Mouse (Mus musculus): ENCODE data around the gene Wdfy3. TPM values are rescaled to one million over a fixed set of nuclear protein-coding genes. Genes with fewer than 3 reads are reported as not detected.

The Wdfy3 gene
- polyA plus RNA-seq, 1 experiment from 2014 or later, result 15.1 TPM

DNA sequence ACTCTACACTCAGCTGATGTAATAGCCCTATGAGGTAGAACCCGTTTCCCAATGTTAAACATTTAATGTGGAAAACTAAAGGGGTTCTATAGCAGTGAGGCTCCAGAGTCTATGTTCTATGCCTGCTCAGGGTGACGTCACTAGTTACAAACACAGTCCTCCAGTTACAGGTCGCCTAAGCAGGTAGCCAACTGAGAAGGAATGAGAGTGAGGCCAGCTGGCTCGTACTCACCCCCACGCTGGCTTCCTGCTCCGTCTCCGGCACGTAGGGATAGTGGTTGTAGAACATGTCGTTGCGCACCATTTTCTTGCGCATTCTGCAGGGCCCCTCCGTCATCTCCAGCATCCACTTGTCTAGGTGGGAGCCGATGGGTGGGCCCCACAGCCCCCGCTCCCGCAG is 187.5 kb downstream of the Wdfy3 start:
- Histone ChIP-seq H3K4me1 (replicated peaks; ENCODE audit: insufficient read depth, low read length) (no peaks in the 10 kb centered on the region), H3K4me3 (replicated peaks; ENCODE audit: low read depth, low read length) (no peak overlapping the region), H3K9ac (ENCODE audit: low read depth, low read length) (no peak overlapping the region), H3K9me3 (replicated peaks; ENCODE audit: low read length) (no peaks in the 10 kb centered on the region), H3K4me2 (ENCODE audit: low read length) (no peak overlapping the region), H3K27me3 (ENCODE audit: insufficient read depth, low read length) (no peaks in the 10 kb centered on the region), H3K27ac (no peak overlapping the region), H3K36me3 (ENCODE audit: insufficient read depth, low read length) (peaks cover 77% of the 10 kb centered on the region)
- WGBS, result 76% methylated on average over 15 of the region's 15 CpGs
- ATAC-seq (replicated peaks; ENCODE audit: low FRiP score, low read depth) (no peak), DNase-seq (ENCODE audit: low spot score) (no peak)
- no peak for TF ChIP-seq CTCF (IDR thresholded peaks at IDR 0.05; ENCODE audit: low read depth)

DNA sequence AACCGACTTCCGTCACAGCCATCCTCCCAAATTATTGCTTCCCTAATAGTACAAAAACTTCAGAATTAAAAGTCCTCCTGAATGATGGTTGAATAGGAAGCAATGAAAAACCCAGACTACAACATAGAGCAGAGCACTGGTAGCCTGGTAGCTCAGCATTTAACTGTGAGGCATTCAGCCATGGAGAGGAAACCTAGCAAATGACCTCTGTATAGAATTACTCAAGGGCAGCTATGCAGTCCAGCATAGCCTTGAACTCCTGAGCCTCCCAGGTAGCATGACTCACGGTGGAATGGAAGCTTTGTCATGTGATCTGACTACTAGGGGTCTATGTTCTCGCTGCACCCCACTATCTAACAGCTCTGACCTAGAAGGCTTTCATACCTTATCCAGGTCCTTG is 189.8 kb downstream of the Wdfy3 start:
- DNase-seq (ENCODE audit: low spot score), result no peak
- no peak overlapping the region for H3K9ac ChIP-seq (ENCODE audit: low read depth, low read length)
- H3K9me3 ChIP-seq (replicated peaks; ENCODE audit: low read length), result no peaks in the 10 kb centered on the region
- H3K36me3 ChIP-seq (ENCODE audit: insufficient read depth, low read length), result peaks cover 76% of the 10 kb centered on the region
- H3K27me3 ChIP-seq (ENCODE audit: insufficient read depth, low read length), result no peaks in the 10 kb centered on the region
- no peak overlapping the region for H3K4me3 ChIP-seq (replicated peaks; ENCODE audit: low read depth, low read length)
- H3K27ac ChIP-seq, result peak overlapping the region; percentile 54; the same call in 1 of the 2 replicates
- peak; percentile 29; the same call in 1 of the 2 replicates for ATAC-seq (replicated peaks; ENCODE audit: low FRiP score, low read depth)
- no peak overlapping the region for H3K4me2 ChIP-seq (ENCODE audit: low read length)
- H3K4me1 ChIP-seq (replicated peaks; ENCODE audit: insufficient read depth, low read length), result no peaks in the 10 kb centered on the region
- 65% methylated on average over 4 of the region's 4 CpGs for WGBS
- no peak for TF ChIP-seq CTCF (IDR thresholded peaks at IDR 0.05; ENCODE audit: low read depth)

DNA sequence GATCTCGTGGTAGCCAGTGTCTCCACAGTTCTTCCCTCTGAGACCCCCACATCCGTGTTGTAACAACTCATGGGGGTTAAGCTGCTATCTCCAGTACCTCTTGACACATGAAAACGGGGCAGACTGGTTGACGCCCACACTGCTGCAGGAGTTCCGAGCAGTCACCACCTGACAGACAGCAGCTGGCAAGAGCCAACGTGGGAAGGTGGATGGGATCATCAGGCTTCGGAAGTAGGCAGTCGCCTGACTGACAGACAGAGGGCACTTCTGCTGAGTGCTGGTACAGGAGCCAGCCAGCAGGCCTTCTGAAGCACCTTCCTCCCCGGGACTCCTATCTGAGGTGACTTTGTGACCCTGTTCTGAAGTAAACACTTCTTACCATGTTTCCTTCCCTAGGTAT is 191.3 kb downstream of the Wdfy3 start:
- ATAC-seq (replicated peaks; ENCODE audit: low FRiP score, low read depth) (peak; percentile 49), DNase-seq (ENCODE audit: low spot score) (no peak)
- H3K27ac ChIP-seq, result peak overlapping the region; percentile 15; the same call in 1 of the 2 replicates
- 32% methylated on average over 9 of the region's 9 CpGs for WGBS
- no peaks in the 10 kb centered on the region for H3K4me1 ChIP-seq (replicated peaks; ENCODE audit: insufficient read depth, low read length)
- H3K27me3 ChIP-seq (ENCODE audit: insufficient read depth, low read length), result no peaks in the 10 kb centered on the region
- TF ChIP-seq CTCF (IDR thresholded peaks at IDR 0.05; ENCODE audit: low read depth), result no peak; the same call in 1 of the 2 replicates
- H3K9ac ChIP-seq (ENCODE audit: low read depth, low read length), result no peak overlapping the region
- H3K4me2 ChIP-seq (ENCODE audit: low read length), result no peak overlapping the region
- peaks cover 67% of the 10 kb centered on the region for H3K36me3 ChIP-seq (ENCODE audit: insufficient read depth, low read length)
- H3K9me3 ChIP-seq (replicated peaks; ENCODE audit: low read length), result no peaks in the 10 kb centered on the region
- no peak overlapping the region for H3K4me3 ChIP-seq (replicated peaks; ENCODE audit: low read depth, low read length)

DNA sequence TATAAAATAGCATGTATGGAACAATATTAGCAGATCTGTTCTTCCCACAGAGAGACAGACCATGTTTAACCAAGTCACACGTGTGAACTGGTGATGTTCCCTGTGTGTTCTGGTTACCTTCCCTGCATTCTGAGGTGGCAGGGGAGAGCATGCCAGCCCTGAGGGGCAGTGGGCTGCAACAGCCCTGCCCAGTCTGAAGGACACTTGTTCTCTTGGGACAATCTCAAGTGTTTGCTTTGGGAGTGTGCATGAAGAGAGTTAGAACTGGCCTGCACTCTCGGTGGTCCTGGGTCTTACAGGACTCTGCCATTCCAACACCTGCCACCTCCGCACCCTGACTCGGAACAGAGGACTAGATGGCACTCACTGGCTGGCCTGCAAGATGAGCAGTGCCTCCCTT is 193.5 kb downstream of the Wdfy3 start:
- no peaks in the 10 kb centered on the region for H3K9me3 ChIP-seq (replicated peaks; ENCODE audit: low read length)
- H3K27ac ChIP-seq, result no peak overlapping the region
- no peak for DNase-seq (ENCODE audit: low spot score)
- peaks cover 63% of the 10 kb centered on the region for H3K36me3 ChIP-seq (ENCODE audit: insufficient read depth, low read length)
- no peak overlapping the region for H3K9ac ChIP-seq (ENCODE audit: low read depth, low read length)
- no peak for TF ChIP-seq CTCF (IDR thresholded peaks at IDR 0.05; ENCODE audit: low read depth)
- WGBS, result 89% methylated on average over 4 of the region's 4 CpGs
- no peaks in the 10 kb centered on the region for H3K27me3 ChIP-seq (ENCODE audit: insufficient read depth, low read length)
- no peak overlapping the region for H3K4me3 ChIP-seq (replicated peaks; ENCODE audit: low read depth, low read length)
- H3K4me2 ChIP-seq (ENCODE audit: low read length), result no peak overlapping the region
- no peak for ATAC-seq (replicated peaks; ENCODE audit: low FRiP score, low read depth)
- 0 out of 2 replicates have a peak, but pooled peaks cover 9% of the 10 kb centered on the region for H3K4me1 ChIP-seq (replicated peaks; ENCODE audit: insufficient read depth, low read length)

DNA sequence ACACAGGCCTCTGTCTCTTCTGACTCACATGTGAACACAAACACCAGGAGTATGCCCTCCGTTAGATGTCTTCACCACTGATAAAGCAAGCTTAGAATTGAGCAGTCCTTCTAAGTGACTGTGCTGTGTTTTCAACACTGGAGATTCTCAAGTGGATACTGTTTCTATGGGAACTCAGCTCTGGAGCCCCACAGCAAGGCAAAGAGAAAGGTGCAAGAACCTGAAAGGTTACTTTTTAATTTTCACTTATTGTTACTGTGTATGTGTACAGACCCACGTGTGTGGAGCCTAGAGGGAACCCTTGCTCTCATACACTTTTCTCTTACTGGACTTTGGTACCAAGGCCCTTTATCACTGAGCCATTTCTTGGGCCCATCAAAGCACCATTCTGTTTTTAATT is 203.0 kb downstream of the Wdfy3 start:
- WGBS, result 56% methylated on average over 2 of the region's 2 CpGs
- Histone ChIP-seq H3K4me2 (ENCODE audit: low read length) (no peak overlapping the region), H3K27ac (0 out of 2 replicates have a peak overlapping the region, but pooled peaks have one; percentile 25), H3K9me3 (replicated peaks; ENCODE audit: low read length) (no peaks in the 10 kb centered on the region), H3K4me1 (replicated peaks; ENCODE audit: insufficient read depth, low read length) (no peaks in the 10 kb centered on the region; the same call in 1 of the 2 replicates), H3K36me3 (ENCODE audit: insufficient read depth, low read length) (peaks cover 55% of the 10 kb centered on the region), H3K27me3 (ENCODE audit: insufficient read depth, low read length) (no peaks in the 10 kb centered on the region), H3K4me3 (replicated peaks; ENCODE audit: low read depth, low read length) (no peak overlapping the region), H3K9ac (ENCODE audit: low read depth, low read length) (no peak overlapping the region)
- no peak for ATAC-seq (replicated peaks; ENCODE audit: low FRiP score, low read depth)
- TF ChIP-seq CTCF (IDR thresholded peaks at IDR 0.05; ENCODE audit: low read depth), result no peak
- no peak for DNase-seq (ENCODE audit: low spot score)

DNA sequence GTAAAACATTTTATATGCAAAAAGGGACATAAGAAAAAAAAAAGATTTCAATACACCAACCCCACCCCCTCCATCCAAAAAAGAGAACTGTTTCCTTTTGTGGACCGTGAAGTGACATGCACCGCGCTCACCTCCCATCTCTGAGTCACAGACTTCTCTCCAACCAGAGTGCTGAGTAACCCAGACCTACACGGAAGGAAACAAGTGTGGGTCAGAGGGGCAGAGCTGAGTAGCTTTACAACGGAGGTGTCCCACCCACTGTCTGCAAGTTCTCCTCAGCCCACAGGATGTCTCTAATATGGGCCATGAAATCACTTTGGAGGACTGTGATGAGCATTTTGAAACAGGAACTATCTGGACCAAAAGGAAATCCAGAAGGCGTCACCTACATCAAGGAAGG is 205.8 kb downstream of the Wdfy3 start:
- WGBS, result 77% methylated on average over 6 of the region's 6 CpGs
- Histone ChIP-seq H3K4me1 (replicated peaks; ENCODE audit: insufficient read depth, low read length) (no peaks in the 10 kb centered on the region; the same call in 1 of the 2 replicates), H3K27me3 (ENCODE audit: insufficient read depth, low read length) (no peaks in the 10 kb centered on the region), H3K9ac (ENCODE audit: low read depth, low read length) (no peak overlapping the region), H3K4me3 (replicated peaks; ENCODE audit: low read depth, low read length) (no peak overlapping the region), H3K27ac (no peak overlapping the region), H3K36me3 (ENCODE audit: insufficient read depth, low read length) (peaks cover 52% of the 10 kb centered on the region), H3K9me3 (replicated peaks; ENCODE audit: low read length) (no peaks in the 10 kb centered on the region), H3K4me2 (ENCODE audit: low read length) (no peak overlapping the region)
- ATAC-seq (replicated peaks; ENCODE audit: low FRiP score, low read depth) (no peak), DNase-seq (ENCODE audit: low spot score) (no peak)
- TF ChIP-seq CTCF (IDR thresholded peaks at IDR 0.05; ENCODE audit: low read depth), result no peak

DNA sequence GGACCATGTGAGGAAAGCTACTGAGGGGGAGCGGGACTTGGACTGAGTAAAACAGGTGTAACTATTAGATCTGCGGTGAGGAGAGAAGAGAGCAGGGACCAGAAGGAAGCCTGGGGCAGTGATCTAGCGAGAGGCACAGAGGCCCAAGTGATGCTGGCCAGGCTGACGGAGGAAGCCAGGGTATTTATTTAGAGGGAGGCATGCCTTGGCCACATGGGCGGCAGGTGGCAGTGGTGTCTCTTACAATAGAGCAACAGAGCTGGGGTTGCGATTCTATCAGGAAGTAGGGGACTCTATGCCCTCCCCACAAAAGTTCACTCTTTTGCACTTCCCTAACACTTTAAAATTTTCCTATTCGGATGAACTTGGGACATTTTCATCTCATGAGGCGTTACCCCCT is 207.1 kb downstream of the Wdfy3 start:
- Histone ChIP-seq H3K36me3 (ENCODE audit: insufficient read depth, low read length) (peaks cover 43% of the 10 kb centered on the region), H3K4me2 (ENCODE audit: low read length) (no peak overlapping the region), H3K4me1 (replicated peaks; ENCODE audit: insufficient read depth, low read length) (peaks cover under 1% of the 10 kb centered on the region; the same call in 1 of the 2 replicates), H3K9ac (ENCODE audit: low read depth, low read length) (no peak overlapping the region), H3K9me3 (replicated peaks; ENCODE audit: low read length) (no peaks in the 10 kb centered on the region), H3K27ac (peak overlapping the region; percentile 57), H3K4me3 (replicated peaks; ENCODE audit: low read depth, low read length) (no peak overlapping the region), H3K27me3 (ENCODE audit: insufficient read depth, low read length) (no peaks in the 10 kb centered on the region)
- no peak for DNase-seq (ENCODE audit: low spot score)
- 69% methylated on average over 8 of the region's 8 CpGs for WGBS
- peak; percentile 53; the same call in 1 of the 2 replicates for TF ChIP-seq CTCF (IDR thresholded peaks at IDR 0.05; ENCODE audit: low read depth)
- no peak for ATAC-seq (replicated peaks; ENCODE audit: low FRiP score, low read depth)

Measured in kidney, postnatal 0 days (tissue).